Mouse (Mus musculus): ENCODE data around the gene Adam15. TPM values are rescaled to one million over a fixed set of nuclear protein-coding genes. Genes with fewer than 3 reads are reported as not detected.

Adam15 gene
- polyA plus RNA-seq, 2 experiments = 45.9 to 80.4 TPM

- WGBS = 21% methylated on average over 4 of the region's 4 CpGs
- Histone ChIP-seq H3K27ac (replicated peaks; ENCODE audit: low read depth, low read length) (no peak overlapping the region), H3K27me3 (ENCODE audit: control insufficient read depth, insufficient read depth, low read length) (no peaks in the 10 kb centered on the region), H3K4me2 (replicated peaks; ENCODE audit: low read depth, low read length, severe bottlenecking) (no peak overlapping the region), H3K4me3 (replicated peaks; ENCODE audit: low read length) (no peak overlapping the region), H3K9me3 (ENCODE audit: control insufficient read depth, low read length) (no peaks in the 10 kb centered on the region), H3K4me1 (ENCODE audit: control insufficient read depth, insufficient read depth, low read length) (peaks cover 9% of the 10 kb centered on the region; the same call in 1 of the 2 replicates), H3K36me3 (ENCODE audit: control insufficient read depth, insufficient read depth, low read length) (peaks cover 12% of the 10 kb centered on the region), H3K9ac (ENCODE audit: low read depth, low read length, severe bottlenecking) (no peak overlapping the region)
- TF ChIP-seq POLR2A (IDR thresholded peaks at IDR 0.05; ENCODE audit: borderline replicate concordance, extremely low read depth, insufficient read depth, insufficient read length) = no peak
- no peak for ATAC-seq (ENCODE audit: low FRiP score, low read depth)
- DNase-seq (ENCODE audit: low spot score) = peak; percentile 12
These were observed 21.2 kb downstream of the Adam15 start for GRCm38 (mm10) chr3:89328623-89329022.

- Histone ChIP-seq H3K9me3 (ENCODE audit: control insufficient read depth, low read length) (no peaks in the 10 kb centered on the region), H3K27me3 (ENCODE audit: control insufficient read depth, insufficient read depth, low read length) (no peaks in the 10 kb centered on the region), H3K9ac (ENCODE audit: low read depth, low read length, severe bottlenecking) (no peak overlapping the region), H3K4me2 (replicated peaks; ENCODE audit: low read depth, low read length, severe bottlenecking) (no peak overlapping the region), H3K36me3 (ENCODE audit: control insufficient read depth, insufficient read depth, low read length) (peaks cover under 1% of the 10 kb centered on the region; the same call in 1 of the 2 replicates), H3K4me3 (replicated peaks; ENCODE audit: low read length) (no peak overlapping the region), H3K4me1 (ENCODE audit: control insufficient read depth, insufficient read depth, low read length) (peaks cover 5% of the 10 kb centered on the region), H3K27ac (replicated peaks; ENCODE audit: low read depth, low read length) (no peak overlapping the region)
- no peak for DNase-seq (ENCODE audit: low spot score)
- 25% methylated on average over 9 of the region's 9 CpGs for WGBS
- no peak for ATAC-seq (ENCODE audit: low FRiP score, low read depth)
- no peak for TF ChIP-seq POLR2A (IDR thresholded peaks at IDR 0.05; ENCODE audit: borderline replicate concordance, extremely low read depth, insufficient read depth, insufficient read length)
These were observed 22.4 kb downstream of the Adam15 start for GRCm38 (mm10) chr3:89327371-89327870.

- 96% methylated on average over 8 of the region's 8 CpGs for WGBS
- no peak for TF ChIP-seq POLR2A (IDR thresholded peaks at IDR 0.05; ENCODE audit: borderline replicate concordance, extremely low read depth, insufficient read depth, insufficient read length)
- ATAC-seq (ENCODE audit: low FRiP score, low read depth) = no peak
- Histone ChIP-seq H3K36me3 (ENCODE audit: control insufficient read depth, insufficient read depth, low read length) (no peaks in the 10 kb centered on the region), H3K9me3 (ENCODE audit: control insufficient read depth, low read length) (no peaks in the 10 kb centered on the region), H3K9ac (ENCODE audit: low read depth, low read length, severe bottlenecking) (no peak overlapping the region), H3K4me3 (replicated peaks; ENCODE audit: low read length) (no peak overlapping the region), H3K27ac (replicated peaks; ENCODE audit: low read depth, low read length) (no peak overlapping the region), H3K4me2 (replicated peaks; ENCODE audit: low read depth, low read length, severe bottlenecking) (no peak overlapping the region), H3K4me1 (ENCODE audit: control insufficient read depth, insufficient read depth, low read length) (peaks cover 14% of the 10 kb centered on the region), H3K27me3 (ENCODE audit: control insufficient read depth, insufficient read depth, low read length) (no peaks in the 10 kb centered on the region)
- DNase-seq (ENCODE audit: low spot score) = no peak
These were observed 23.9 kb downstream of the Adam15 start for GRCm38 (mm10) chr3:89325882-89326281.

- peaks cover 10% of the 10 kb centered on the region for H3K27me3 ChIP-seq (ENCODE audit: control insufficient read depth, insufficient read depth, low read length)
- WGBS = 2% methylated on average over 50 of the region's 53 CpGs
- peak; percentile 68 for ATAC-seq (ENCODE audit: low FRiP score, low read depth)
These were observed 27.2 kb downstream of the Adam15 start, which contains the start of gene Efna3 for GRCm38 (mm10) chr3:89322514-89323165. Gene Efna3, minus strand, starts transcription at chr3:89322965.

GRCm38 (mm10) chr3:89322131-89322500, 27.7 kb downstream of the Adam15 start:
- H3K9me3 ChIP-seq (ENCODE audit: control insufficient read depth, low read length) = no peaks in the 10 kb centered on the region
- DNase-seq (ENCODE audit: low spot score) = no peak
- no peaks in the 10 kb centered on the region for H3K36me3 ChIP-seq (ENCODE audit: control insufficient read depth, insufficient read depth, low read length)
- peak overlapping the region; percentile 67 for H3K9ac ChIP-seq (ENCODE audit: low read depth, low read length, severe bottlenecking)
- peak overlapping the region; percentile 71 for H3K4me3 ChIP-seq (replicated peaks; ENCODE audit: low read length)
- H3K27me3 ChIP-seq (ENCODE audit: control insufficient read depth, insufficient read depth, low read length) = peaks cover 10% of the 10 kb centered on the region
- peaks cover 31% of the 10 kb centered on the region for H3K4me1 ChIP-seq (ENCODE audit: control insufficient read depth, insufficient read depth, low read length)
- WGBS = 0% methylated on average over 14 of the region's 14 CpGs
- H3K27ac ChIP-seq (replicated peaks; ENCODE audit: low read depth, low read length) = no peak overlapping the region
- ATAC-seq (ENCODE audit: low FRiP score, low read depth) = no peak
- H3K4me2 ChIP-seq (replicated peaks; ENCODE audit: low read depth, low read length, severe bottlenecking) = peak overlapping the region; percentile 99
- TF ChIP-seq POLR2A (IDR thresholded peaks at IDR 0.05; ENCODE audit: borderline replicate concordance, extremely low read depth, insufficient read depth, insufficient read length) = no peak

More at GRCm38 (mm10) chr3:89322514-89323165, 27.2 kb downstream of the Adam15 start, which contains the start of gene Efna3:
- Histone ChIP-seq H3K9me3 (ENCODE audit: control insufficient read depth, low read length) (no peaks in the 10 kb centered on the region), H3K4me1 (ENCODE audit: control insufficient read depth, insufficient read depth, low read length) (peaks cover 28% of the 10 kb centered on the region), H3K4me2 (replicated peaks; ENCODE audit: low read depth, low read length, severe bottlenecking) (peak within 1 kb of the TSS; percentile 99), H3K27ac (replicated peaks; ENCODE audit: low read depth, low read length) (peak within 1 kb of the TSS; percentile 58; the same call in 1 of the 2 replicates), H3K36me3 (ENCODE audit: control insufficient read depth, insufficient read depth, low read length) (no peaks in the 10 kb centered on the region), H3K9ac (ENCODE audit: low read depth, low read length, severe bottlenecking) (peak within 1 kb of the TSS; percentile 67), H3K4me3 (replicated peaks; ENCODE audit: low read length) (peak within 1 kb of the TSS; percentile 71)
- TF ChIP-seq POLR2A (IDR thresholded peaks at IDR 0.05; ENCODE audit: borderline replicate concordance, extremely low read depth, insufficient read depth, insufficient read length) = 0 out of 2 replicates have a peak, but pooled peaks have one; percentile 7
- peak; percentile 82 for DNase-seq (ENCODE audit: low spot score)
